10 mouse cellular contexts compared by ENCODE assay signal in genomic region chr2:119816611-119817010, GRCm38 (mm10). TPM values are rescaled to one million over a fixed set of nuclear protein-coding genes. Genes with fewer than 3 reads are reported as not detected.
"Had no signal": no experiment of that assay in that cellular context is flagged by ENCODE, and none has a peak within 500 bp of the region (broad histone marks: within the 10 kb centered on the region; RNA-seq: fewer than 3 reads in every experiment).

No protein-coding gene starts in this region.

- H3K27me3 ChIP-seq: limb, embryonic 12.5 days; liver, embryonic 13.5 days; midbrain, embryonic 13.5 days had no signal

- H3K4me2 ChIP-seq: limb, embryonic 12.5 days; liver, embryonic 13.5 days; midbrain, embryonic 13.5 days had no signal

- H3K9ac ChIP-seq: limb, embryonic 12.5 days; liver, embryonic 13.5 days; liver, postnatal 0 days had no signal

- DNase-seq: kidney, postnatal 10 days; kidney, postnatal 4 days; liver; liver, embryonic 13.5 days; liver, postnatal 0 days; thymus, adult 2 months; thymus, postnatal 25 days had no signal

- H3K4me1 ChIP-seq: limb, embryonic 12.5 days; liver, embryonic 13.5 days; midbrain, embryonic 13.5 days had no signal

- H3K27ac ChIP-seq: limb, embryonic 12.5 days; liver, embryonic 13.5 days; midbrain, embryonic 13.5 days had no signal

- ATAC-seq: liver, postnatal 0 days had no signal

- H3K9me3 ChIP-seq: limb, embryonic 12.5 days; liver, embryonic 13.5 days; midbrain, embryonic 13.5 days had no signal

- H3K36me3 ChIP-seq: liver, embryonic 13.5 days had no signal

- H3K4me3 ChIP-seq: limb, embryonic 12.5 days; liver, embryonic 13.5 days; midbrain, embryonic 13.5 days had no signal

RNA-seq across cellular contexts. Expression of gene Tyro3, which starts 19.1 kb away (rescaled TPM):
- total RNA-seq: megakaryocyte progenitor cell, adult 5-6 weeks had no signal

RNA-seq across cellular contexts. Expression of gene Ltk, which starts 56.4 kb away (rescaled TPM):
- total RNA-seq: megakaryocyte progenitor cell, adult 5-6 weeks had no signal
- polyA plus RNA-seq: limb, embryonic 12.5 days; liver, embryonic 13.5 days had no signal
